Mouse (Mus musculus) liver, adult (tissue): Measurements from ENCODE around the gene Tgif1.

Experiments
- GATA4 ChIP-seq: IDR thresholded peaks from 2 replicates; pipeline ENCODE4 v1.6.1; 2014; ENCODE audit warnings: mild to moderate bottlenecking, low read length; ENCODE audit not compliant: insufficient replicate concordance

The Tgif1 gene

DNA sequence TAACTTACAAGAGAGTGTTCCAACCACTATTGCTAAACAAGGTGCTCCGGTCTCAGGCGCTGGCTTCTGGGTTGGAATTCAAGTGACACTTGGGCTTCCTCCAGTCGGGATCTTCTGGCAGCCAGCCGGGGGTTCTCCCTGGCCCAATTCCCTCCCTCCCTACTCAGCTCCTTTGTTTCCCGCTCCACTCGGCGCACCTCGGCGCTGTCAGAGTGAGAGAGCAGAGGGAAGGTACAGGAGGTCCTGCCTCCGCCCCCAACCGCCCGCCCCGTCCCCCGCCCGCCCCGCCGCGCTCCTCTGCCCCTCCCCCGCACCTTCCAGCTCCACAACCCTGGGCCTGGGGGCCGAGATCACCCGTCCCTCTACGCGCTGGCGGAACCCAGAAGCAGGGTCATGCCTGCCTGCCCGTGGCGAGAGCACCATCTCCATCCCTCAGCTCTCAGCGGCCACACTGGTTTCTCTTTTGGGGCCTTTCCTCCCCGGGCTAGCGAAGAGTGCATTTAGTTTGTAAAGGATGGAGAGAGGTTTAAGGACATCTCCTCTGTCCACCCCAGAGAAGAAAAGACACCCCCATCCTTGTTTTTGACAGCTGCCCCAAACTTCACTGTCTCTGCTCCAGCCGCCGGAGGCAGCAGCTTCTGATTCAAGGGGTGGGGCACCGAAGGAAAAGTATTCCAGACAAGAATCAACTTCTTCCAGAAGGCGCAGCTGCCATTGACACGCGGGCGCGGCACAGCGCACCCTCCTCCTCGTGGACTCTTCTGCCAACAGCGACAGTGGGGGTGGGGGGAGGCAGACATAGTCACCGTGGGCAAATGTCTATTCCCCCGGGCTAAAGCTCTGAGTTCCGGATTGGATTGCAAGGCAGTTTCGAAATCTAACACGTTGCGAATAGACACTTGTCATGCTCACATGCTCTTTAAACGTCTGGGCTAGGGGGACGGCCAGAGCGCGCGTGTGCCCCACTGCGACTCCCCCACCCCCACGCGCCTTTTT lies 2.1 kb downstream of the Tgif1 start:
- TF ChIP-seq GATA4: no peak

DNA sequence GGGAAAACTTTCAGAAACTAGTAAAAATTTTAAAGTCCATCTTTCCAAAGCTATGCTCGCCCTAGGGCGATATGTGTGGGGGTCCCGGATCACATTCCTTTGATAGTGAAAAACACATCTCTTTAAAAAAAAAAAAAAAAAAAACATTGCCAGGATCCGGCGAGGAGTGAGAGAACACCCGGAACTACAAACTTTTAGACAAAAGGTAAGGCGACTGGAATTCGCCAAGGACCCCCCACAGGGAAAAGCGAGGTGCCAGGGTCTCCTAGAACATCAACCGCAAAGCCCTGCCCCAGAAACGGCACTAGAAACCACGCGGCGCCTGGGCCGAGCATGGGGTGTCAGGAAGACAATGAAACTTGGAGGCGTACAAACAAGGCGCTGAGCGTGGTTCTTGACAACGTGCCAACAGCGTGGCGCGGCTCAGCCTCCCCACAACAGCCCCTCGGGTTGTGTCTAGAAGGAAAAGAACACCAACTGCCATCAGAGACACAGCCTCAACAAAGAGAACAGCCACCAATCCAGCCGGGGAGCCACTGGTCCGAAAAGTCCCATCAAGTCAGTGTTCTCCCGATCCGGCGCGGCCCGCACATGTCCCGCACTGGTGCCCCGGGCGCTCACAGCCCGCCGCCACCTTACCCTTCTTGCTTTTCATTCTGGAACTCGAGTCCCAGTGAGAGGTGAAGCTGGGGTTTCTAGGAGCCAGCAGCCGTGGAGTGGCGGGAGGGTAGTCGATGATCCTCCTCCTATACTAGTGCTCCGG lies 2.9 kb downstream of the Tgif1 start:
- no peak for TF ChIP-seq GATA4

DNA sequence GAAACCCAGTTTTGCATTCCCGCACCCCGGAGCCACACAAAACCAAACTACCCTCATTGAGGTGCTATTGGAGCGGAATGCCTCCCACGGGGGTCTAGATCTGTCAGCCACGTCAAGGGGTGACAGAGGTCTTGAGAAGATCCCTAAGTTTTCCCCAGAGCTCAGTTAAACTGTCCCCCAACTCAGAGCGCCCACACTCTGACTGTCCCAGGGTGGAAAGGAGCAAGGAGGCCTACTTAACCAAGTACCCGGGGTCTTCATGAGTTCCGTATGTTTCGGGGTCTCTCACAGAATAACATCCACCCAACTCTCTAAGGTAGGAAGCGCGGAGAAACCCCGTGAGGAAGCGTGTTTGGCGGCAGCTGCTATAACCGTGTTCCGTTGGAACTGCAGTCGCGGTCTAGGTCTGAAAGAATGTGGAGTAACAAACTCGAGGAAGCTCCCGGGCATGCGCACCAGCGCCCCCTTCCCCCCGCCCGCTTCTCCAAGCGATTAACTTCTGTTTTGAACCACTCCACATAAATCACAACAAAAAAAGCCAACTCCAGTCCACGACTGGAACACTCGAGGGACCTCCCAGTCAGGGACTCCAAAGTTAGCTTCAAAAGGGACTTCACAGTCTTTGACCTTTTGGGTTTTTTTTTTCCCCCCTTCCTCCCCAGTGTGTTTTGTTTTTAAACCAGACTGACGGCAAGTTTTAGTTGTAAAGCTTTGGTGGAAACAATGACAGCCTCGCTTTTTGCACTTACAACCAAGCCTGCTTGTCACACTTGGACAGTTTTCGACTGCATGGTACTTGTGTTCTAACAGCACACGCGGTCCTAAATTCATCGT lies 3.7 kb downstream of the Tgif1 start:
- TF ChIP-seq GATA4: no peak

DNA sequence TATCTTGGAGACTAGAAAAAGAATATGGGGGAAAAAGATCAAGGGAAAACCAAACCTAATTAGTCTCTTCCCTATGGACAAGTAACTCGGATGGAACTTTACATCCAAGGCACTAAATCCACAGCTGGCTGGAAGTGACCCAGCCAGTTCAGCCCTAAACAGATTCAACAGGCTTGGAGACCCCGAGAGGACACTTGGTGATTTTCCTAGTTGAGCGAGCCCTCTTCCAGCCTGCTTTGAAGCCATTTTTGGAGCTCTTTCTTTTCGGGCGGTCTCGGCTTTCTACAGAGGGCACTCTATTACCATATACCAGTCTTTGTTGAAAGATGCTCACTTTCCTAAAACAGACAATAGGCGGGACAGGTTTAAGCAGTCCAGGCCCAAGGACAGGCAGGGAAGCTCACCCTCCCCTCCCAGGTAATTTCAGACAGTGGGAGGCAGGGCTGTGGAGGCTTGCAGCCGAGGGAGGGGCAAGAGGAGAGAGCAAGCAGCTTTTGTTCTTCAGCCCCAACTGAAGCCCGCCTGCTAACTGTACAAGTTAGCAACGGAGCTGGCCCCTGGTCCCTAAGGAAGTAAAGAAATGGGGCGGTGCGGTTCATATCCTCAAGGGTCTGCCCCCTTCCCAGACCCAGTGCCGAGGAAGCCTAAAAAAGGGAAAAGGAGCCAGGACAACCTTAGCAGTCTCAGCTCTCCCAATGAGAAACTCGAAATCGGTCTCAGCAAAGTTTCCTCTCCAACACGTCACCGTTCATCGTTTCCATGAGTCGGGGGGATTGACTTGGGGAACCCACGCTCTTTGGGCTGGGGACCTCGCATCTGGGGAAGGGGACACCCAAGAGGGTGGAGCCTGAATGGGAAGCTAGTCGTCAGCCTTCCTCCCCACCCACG lies 4.6 kb downstream of the Tgif1 start:
- no peak for TF ChIP-seq GATA4

DNA sequence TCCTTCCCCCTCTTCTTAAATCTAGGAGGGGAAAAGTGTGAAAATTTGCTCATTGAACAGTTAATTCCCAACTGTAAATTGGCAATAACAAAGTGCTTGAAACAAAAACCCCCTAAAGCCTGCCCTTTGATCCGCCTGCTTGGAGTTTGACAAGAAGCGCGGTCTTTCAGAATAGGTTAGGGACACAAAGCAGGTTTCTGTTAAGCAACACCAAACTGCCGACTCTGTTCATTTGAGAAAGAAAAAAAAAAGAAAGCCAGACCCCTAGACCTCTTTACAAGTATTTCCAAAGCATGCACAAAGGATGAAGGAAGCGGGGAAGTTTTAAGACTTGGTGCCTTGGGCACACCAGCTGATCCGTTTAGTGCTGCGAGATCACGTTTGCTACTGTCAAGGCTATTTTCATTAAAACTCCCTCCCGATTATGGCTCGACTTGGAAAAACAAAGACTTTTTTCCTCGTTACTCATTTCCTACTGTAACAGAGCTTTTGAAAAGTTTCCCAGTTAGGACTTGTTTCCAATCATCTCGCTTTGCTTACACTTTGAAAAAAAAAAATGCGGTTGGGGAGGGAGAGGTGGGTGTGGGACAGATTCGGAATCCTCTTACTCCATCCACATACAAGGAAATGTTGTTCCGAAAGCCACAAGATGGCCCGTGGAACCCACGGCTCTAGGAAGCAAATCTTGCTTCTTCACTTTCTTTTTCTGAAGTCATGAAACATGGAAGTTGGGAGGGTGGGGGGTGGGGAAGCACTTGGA lies 5.4 kb downstream of the Tgif1 start:
- no peak for TF ChIP-seq GATA4

DNA sequence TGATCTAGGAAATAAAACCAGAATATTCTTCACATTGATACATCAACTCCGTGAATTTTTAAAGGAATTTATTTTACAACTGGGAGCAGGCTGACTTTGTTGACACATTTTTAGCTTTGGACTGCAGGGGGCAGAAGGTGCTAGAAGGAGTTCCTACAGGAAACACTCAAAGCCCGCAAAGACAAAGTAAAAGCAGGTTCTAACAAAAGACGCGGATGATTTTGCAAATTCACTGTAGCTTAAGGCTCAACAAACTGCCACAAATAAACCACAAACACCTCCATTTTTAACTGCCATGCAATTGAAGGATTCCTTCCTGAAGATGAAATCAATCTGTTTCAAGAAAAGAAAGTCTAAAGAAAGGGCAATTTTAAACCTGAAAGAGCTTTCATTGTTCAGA lies 6.3 kb downstream of the Tgif1 start:
- no peak for TF ChIP-seq GATA4

DNA sequence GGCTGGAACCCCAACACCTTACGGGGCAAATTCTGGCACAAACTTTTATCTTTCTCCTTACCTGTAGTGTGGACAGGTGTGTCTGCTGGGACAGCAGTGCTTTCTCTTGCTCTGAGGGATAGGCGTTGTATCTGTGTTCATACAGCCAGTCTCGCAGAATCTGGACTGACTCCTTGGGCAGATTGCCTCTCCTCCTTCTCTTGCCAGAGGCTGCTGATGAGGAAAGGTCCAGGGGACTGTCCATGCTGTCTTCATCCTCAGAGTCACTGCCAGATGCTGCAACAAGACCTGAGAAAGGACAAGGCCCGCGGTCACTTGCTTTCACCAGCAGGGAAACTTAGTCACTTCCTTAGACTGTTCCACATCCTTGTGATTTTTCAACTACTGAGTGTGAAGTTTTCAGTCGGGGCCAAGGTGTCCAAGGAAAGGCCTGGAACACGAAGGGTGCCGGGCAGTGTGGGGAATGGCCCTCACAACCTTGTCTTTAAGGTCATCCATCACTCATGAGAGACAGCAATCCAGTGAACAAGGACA lies 7.2 kb downstream of the Tgif1 start:
- TF ChIP-seq GATA4: no peak

DNA sequence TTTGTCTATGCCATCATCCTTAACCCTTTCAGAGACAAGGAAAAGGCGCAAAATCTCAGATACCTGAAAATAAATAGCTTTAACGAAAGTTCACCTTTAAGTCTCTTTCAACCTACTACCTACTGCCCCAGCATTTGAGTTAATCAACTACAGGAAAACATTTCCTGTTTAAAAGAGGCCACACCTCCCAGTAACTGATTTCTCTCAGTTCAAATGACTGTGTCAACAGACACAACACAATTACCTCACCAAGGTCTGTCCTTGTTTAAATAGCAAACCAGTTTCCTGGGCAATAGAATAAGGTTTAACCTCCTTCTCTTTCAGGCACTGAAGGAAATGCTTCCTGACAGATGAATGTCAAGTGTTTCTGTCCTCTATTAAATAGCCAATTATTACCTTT lies 7.8 kb downstream of the Tgif1 start:
- no peak for TF ChIP-seq GATA4

DNA sequence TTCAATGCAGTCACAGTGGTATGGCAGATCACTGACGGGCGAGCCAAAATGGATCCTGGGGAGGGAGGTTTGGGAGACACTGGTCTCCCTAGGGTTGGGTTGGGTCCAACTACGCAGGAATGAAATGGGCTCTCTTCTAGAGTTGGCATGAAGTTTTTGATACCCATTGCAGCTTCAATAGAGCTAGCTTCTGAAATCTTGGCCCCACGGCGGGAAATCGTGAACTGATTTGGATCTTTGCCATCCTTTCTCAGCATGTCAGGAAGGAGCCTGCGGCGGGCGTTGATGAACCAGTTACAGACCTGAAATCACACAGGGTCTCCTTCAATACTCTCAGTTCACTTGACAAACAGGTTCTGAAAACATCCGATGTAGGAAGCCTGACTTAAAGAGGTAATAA lies 8.4 kb downstream of the Tgif1 start:
- TF ChIP-seq GATA4: no peak

DNA sequence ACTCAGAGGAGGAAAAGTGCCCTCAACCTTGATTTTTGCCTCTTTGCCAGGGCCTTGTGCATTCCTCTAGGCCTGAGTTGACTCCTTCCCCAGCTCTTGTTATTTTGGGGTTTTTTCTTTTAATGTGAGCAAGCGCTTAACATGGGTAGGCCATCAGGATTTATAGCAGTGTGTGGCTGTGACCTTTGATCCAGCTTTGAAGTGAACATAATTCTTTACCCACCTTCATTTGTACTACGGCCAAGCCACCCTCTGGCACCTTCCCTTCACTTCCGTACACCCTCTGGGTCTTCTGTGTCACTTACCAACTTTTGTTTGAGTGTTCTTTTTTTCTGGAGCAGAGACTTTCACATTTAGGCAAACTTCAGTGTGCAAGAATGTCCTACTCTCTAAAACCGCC lies 10.1 kb downstream of the Tgif1 start:
- no peak for TF ChIP-seq GATA4

DNA sequence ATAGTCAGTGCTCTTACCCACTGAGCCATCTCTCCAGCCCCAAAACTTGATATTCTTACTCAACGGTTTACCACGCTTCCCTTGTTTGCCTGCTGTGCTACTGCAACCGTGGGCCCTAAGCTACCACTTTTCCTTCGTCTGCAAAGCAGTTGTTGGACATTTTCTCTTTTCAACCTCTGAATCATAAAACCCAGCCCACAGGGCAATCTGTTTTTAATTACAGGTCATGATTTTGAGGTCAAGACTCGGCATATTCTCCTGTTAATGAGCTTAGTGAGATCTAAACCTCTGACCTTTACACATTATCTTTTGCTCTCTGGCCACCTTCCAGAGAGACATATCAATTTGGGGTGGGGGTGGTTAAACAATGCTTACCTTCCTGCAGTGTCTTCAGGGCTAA lies 14.8 kb downstream of the Tgif1 start:
- no peak for TF ChIP-seq GATA4

DNA sequence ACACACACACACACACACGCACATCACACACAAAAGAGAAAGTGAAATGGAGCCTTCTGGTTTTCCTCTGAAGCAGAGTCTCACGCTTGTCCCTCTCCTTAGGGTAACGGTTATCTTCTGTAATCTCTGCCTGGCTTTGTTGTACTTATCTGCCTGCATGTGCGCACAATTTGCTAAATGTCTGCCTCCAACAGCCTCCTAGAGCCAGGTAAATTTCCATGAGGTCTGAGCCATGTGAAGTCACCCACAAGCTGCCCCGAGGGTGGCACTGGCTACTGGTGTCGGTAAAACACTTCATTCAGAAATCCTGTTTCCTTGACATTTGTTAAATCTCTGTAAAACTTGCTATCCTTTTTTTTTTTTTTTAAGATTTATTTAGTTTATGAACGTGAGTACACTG lies 15.3 kb downstream of the Tgif1 start:
- TF ChIP-seq GATA4: no peak

DNA sequence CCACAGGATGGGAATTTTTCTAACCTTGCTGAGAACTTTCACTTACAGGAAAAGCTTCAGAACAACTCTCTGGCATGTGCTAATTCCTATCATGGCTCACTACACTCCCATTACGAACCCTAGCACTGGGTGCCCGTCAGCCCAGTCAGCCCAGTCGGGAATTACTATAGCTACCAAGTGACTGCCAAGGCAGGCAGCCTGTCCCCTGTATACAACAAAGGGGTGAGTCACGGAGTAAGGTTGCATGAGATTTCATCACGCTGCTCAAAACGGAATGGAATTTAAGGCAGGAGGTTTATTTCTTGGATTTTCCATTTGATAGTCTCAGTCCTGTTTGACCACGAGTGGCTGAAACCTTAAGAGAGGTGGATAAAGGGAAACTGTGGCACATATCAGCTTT lies 16.5 kb downstream of the Tgif1 start:
- no peak for TF ChIP-seq GATA4

DNA sequence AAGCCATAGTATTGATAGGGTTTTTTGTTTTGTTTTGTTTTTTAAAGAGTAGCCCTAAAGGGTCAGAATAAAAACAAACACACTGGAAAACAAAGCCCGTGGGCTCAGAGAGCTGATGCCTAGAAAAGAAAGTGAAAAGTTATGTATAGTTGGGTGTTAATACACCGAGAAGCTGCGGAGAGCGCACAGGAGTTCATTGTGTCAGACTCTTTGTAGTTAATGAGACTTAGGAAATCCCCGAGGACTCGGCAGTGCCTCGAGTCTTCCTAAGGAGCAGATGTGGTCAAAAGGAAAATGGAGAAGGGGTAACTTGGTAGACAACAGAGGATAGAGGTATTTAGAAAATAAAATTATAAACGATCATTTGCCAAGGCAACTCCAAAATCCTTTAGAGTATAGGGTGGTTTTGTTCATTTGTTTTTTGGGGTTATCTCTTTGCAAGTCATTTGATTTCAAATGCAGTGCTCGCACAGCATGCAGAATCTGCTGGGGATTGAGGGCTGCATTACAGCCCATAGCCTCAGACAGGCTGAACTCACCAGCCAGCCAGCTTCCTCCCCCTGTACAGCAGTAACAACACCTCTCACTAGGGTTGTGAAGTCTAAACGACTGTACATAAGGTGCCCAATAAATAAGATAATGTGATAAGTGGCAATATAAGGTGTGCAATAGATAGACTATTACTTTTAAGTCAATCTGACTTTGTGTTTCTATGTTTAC lies 18.1 kb downstream of the Tgif1 start:
- no peak for TF ChIP-seq GATA4
